In the genomic region with DNA sequence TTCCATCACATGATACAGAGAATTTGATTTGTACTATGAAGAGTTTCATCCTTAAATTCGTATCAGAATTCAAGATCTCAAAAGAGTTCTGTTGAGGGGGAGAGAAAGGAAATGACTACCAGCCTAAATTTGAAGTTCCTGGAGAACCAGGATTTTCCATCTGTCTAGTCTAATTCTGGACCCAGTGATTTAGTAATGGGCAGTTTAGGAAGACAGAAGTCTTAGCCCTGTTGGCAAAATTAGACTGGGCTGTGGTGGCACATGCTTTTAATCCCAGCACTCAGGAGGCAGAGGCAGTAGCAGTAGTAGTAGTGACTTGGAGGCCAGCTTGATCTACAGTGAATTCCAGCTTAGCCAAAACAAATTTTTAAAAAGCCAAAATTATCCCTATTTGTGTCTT, we compare ENCODE assay signal across 16 mouse cellular contexts.
"Had no signal": no experiment of that assay in that cellular context is flagged by ENCODE, and none has a peak within 500 bp of the region (broad histone marks: within the 10 kb centered on the region; RNA-seq: fewer than 3 reads in every experiment).

No protein-coding gene starts in this region.

- H3K9me3 ChIP-seq: limb, embryonic 12.5 days; limb, embryonic 15.5 days had no signal

- H3K27ac ChIP-seq: kidney, postnatal 0 days; limb, embryonic 15.5 days; liver, embryonic 14.5 days had no signal

- ATAC-seq: intestine, postnatal 0 days; liver, postnatal 0 days had no signal

- H3K9ac ChIP-seq: limb, embryonic 12.5 days; limb, embryonic 15.5 days; liver, embryonic 14.5 days; liver, postnatal 0 days had no signal

- H3K4me3 ChIP-seq: limb, embryonic 12.5 days; limb, embryonic 15.5 days had no signal

- H3K27me3 ChIP-seq: limb, embryonic 12.5 days; limb, embryonic 15.5 days had no signal

- H3K4me2 ChIP-seq: limb, embryonic 12.5 days; limb, embryonic 15.5 days; liver, embryonic 11.5 days; midbrain, embryonic 11.5 days had no signal

- DNase-seq: kidney, adult 2 months; kidney, postnatal 25 days; left cerebral cortex, postnatal 4 days; liver, postnatal 0 days; lung, postnatal 4 days; midbrain, embryonic 14.5 days; thymus, adult 2 months; thymus, postnatal 14 days; thymus, postnatal 4 days had no signal
